Mouse (Mus musculus): Measurements from ENCODE around the gene Vwa8. TPM values are rescaled to one million over a fixed set of nuclear protein-coding genes. Genes with fewer than 3 reads are reported as not detected.

The Vwa8 gene
- polyA plus RNA-seq (2012; rRNA removed) = 7.4 and 9.6 TPM in 2 replicates

GRCm38 (mm10) chr14:78848941-78849911 is at the start of gene Vwa8:
Vwa8 (plus strand) TSS chr14:78849052.

Other genes starting within 250 kb of the Vwa8 start
- 8.2 and 8.9 TPM in 2 replicates for gene Dgkh, start 116.3 kb upstream of the Vwa8 start, polyA plus RNA-seq (2012; rRNA removed)

All from central nervous system, embryonic 18 days (tissue).